Mouse (Mus musculus) kidney, postnatal 0 days (tissue): ENCODE data around the gene Gprc5d. TPM values are rescaled to one million over a fixed set of nuclear protein-coding genes. Genes with fewer than 3 reads are reported as not detected.

Source experiments
- ATAC-seq: fragments of 200-750 bp; cut with Nextera tagmentation; replicated peaks from 2 replicates; pipeline ENCODE4 v1.8.0; 2017; ENCODE audit warnings: low read depth, moderate number of reproducible peaks, moderate TSS enrichment, moderate library complexity; ENCODE audit not compliant: low FRiP score
- DNase-seq: peaks from one replicate; pipeline ENCODE4 v3.0.0-alpha.2; 2016; ENCODE audit warnings: low spot score
- H3K27ac ChIP-seq: fragments of 300-500 bp; sonication (generic); 2 replicates; pipeline ENCODE4 v1.5.1; 2014; ENCODE audit warnings: mild to moderate bottlenecking
- H3K27me3 ChIP-seq: fragments of 300-500 bp; sonication (generic); 2 replicates; pipeline ENCODE4 v1.6.1; 2014; ENCODE audit warnings: low read length, mixed read lengths; ENCODE audit not compliant: insufficient read depth
- H3K36me3 ChIP-seq: fragments of 300-500 bp; sonication (generic); 2 replicates; pipeline ENCODE4 v1.6.1; 2014; ENCODE audit warnings: low read length, mixed read lengths; ENCODE audit not compliant: insufficient read depth
- H3K4me1 ChIP-seq: fragments of 300-500 bp; sonication (generic); replicated peaks from 2 replicates; pipeline ENCODE4 v1.6.1; 2014; ENCODE audit warnings: antibody characterized with exemption, low read length, mixed read lengths; ENCODE audit not compliant: insufficient read depth
- H3K4me2 ChIP-seq: fragments of 300-500 bp; sonication (generic); 2 replicates; pipeline ENCODE4 v1.6.1; 2014; ENCODE audit warnings: mild to moderate bottlenecking, low read length, moderate library complexity, mixed read lengths
- H3K4me3 ChIP-seq: fragments of 300-500 bp; sonication (generic); replicated peaks from 2 replicates; pipeline ENCODE4 v1.5.1; 2014; ENCODE audit warnings: low read depth, low read length
- H3K9ac ChIP-seq: fragments of 300-500 bp; sonication (generic); 2 replicates; pipeline ENCODE4 v1.6.1; 2014; ENCODE audit warnings: low read depth, low read length
- H3K9me3 ChIP-seq: fragments of 300-500 bp; sonication (generic); replicated peaks from 2 replicates; pipeline ENCODE4 v1.6.1; 2016; ENCODE audit warnings: low read length, inconsistent platforms, mixed read lengths
- CTCF ChIP-seq: IDR thresholded peaks from 2 replicates; pipeline ENCODE4 v1.5.1; 2016; ENCODE audit warnings: antibody characterized with exemption, low read depth, mild to moderate bottlenecking, moderate library complexity
- WGBS: fragments of 180-500 bp; shearing (Covaris S2); extraction: QIAGEN DNeasy Blood & Tissue Kit; methylation state at CpG from one replicate; pipeline ENCODE4 v1.1.7; 2014; 5-methylcytosine and 5-hydroxymethylcytosine counted together
- polyA plus RNA-seq: library from polyadenylated mRNA; unstranded; fragments of >200 nt; fragmentation: Nextera tagmentation; extraction: Ambion mirVana; gene quantifications from 2 replicates; pipeline ENCODE4 v1.2.1, GENCODE M21; 2015

Gene Gprc5d
- polyA plus RNA-seq, 1 experiment from 2014 or later: 0.08 TPM

DNA sequence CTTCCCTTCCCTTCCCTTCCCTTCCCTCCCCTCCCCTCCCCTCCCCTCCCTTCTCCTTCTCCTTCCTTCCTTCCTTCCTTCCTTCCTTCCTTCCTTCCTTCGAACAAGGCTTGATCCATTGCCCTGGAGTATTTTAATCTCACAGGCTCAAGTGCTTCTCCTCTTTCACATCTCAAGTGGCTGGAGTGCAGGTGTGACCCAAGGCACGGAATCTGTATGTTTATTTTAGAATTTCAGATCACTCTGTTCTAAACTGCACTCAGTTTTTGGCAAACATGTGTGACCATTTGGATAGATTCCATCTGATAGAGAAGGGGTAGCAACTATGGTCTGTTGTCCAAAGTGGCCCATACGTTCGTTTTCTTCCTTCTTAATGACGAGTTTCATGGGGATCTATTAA lies 49.9 kb downstream of the Gprc5d start:
- H3K4me2 ChIP-seq: no peak overlapping the region
- H3K4me1 ChIP-seq: peaks cover 11% of the 10 kb centered on the region
- WGBS: 71% methylated on average over 5 of the region's 5 CpGs
- no peak overlapping the region for H3K9ac ChIP-seq
- H3K4me3 ChIP-seq: no peak overlapping the region
- no peak overlapping the region for H3K27ac ChIP-seq
- H3K9me3 ChIP-seq: no peaks in the 10 kb centered on the region
- H3K27me3 ChIP-seq: no peaks in the 10 kb centered on the region
- TF ChIP-seq CTCF: no peak
- H3K36me3 ChIP-seq: no peaks in the 10 kb centered on the region
- DNase-seq: no peak
- no peak for ATAC-seq

GRCm38 (mm10) chr6:135066795-135067445 lies 51.2 kb downstream of the Gprc5d start:
- ATAC-seq: no peak

DNA sequence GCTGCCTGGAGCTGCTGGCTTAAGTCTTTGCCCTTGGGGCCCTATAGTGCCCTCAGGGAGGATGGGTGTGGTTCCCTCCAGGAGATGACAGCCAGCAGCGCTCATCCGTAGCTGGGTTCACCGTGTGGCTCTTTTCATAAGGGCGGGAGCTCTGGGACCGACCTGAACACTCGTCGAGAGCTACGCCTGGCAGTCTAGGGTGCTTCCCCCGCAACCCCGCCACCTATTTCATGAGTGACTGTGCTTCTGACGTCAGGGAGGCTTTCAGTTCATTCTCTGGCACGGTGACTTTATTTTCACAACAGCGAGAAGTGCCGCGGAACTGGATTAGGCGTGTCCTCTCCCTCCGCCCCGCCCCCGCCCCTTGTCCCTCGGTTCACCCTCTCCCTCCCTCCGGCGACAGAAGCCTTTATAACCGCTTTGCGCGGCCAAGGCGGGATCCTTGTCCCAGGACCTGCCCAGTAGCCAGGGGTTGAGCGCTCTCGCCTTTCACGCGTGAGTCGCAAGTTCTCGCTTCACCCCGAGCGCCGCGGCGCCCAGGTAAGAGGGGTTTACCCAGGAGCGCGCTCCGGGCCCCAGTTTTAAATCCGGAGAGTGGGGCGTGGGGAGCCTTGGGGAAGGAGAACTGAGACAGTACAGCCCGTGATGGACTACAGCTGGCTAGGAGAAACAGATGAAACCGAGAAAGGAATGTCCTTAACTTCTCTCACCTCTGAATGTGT lies 52.7 kb downstream of the Gprc5d start, which contains the start of gene Gprc5a:
Gene Gprc5a, plus strand, starts transcription at position 416 of the 722 bp plus-strand sequence.
- ATAC-seq (peak; percentile 88), DNase-seq (peak; percentile 87)
- no peaks in the 10 kb centered on the region for H3K9me3 ChIP-seq
- H3K9ac ChIP-seq: peak within 1 kb of the TSS; percentile 63
- peak within 1 kb of the TSS; percentile 78 for H3K4me2 ChIP-seq
- peak within 1 kb of the TSS; percentile 73 for H3K27ac ChIP-seq
- under 1% methylated on average over 44 of the region's 44 CpGs for WGBS
- no peaks in the 10 kb centered on the region for H3K36me3 ChIP-seq
- peaks cover 7% of the 10 kb centered on the region for H3K4me1 ChIP-seq
- TF ChIP-seq CTCF: no peak
- H3K4me3 ChIP-seq: peak within 1 kb of the TSS; percentile 54
- no peaks in the 10 kb centered on the region for H3K27me3 ChIP-seq

More at GRCm38 (mm10) chr6:135066795-135067445, 51.2 kb downstream of the Gprc5d start:
- Histone ChIP-seq H3K4me2 (peak overlapping the region; percentile 78), H3K4me1 (peaks cover 11% of the 10 kb centered on the region), H3K36me3 (no peaks in the 10 kb centered on the region), H3K4me3 (0 out of 2 replicates have a peak overlapping the region, but pooled peaks have one; percentile 5), H3K27ac (no peak overlapping the region), H3K27me3 (no peaks in the 10 kb centered on the region), H3K9me3 (no peaks in the 10 kb centered on the region), H3K9ac (no peak overlapping the region)
- WGBS: 36% methylated on average over 6 of the region's 6 CpGs
- no peak for DNase-seq
- no peak for TF ChIP-seq CTCF

GRCm38 (mm10) chr6:135064621-135065020 lies 53.5 kb downstream of the Gprc5d start:
- no peak overlapping the region for H3K9ac ChIP-seq
- ATAC-seq: no peak
- H3K36me3 ChIP-seq: no peaks in the 10 kb centered on the region
- H3K4me1 ChIP-seq: peaks cover 7% of the 10 kb centered on the region
- no peak for TF ChIP-seq CTCF
- no peak for DNase-seq
- peak overlapping the region; percentile 78; the same call in 1 of the 2 replicates for H3K4me2 ChIP-seq
- no peaks in the 10 kb centered on the region for H3K9me3 ChIP-seq
- no peaks in the 10 kb centered on the region for H3K27me3 ChIP-seq
- no peak overlapping the region for H3K27ac ChIP-seq
- no peak overlapping the region for H3K4me3 ChIP-seq
- WGBS: 72% methylated on average over 12 of the region's 12 CpGs

DNA sequence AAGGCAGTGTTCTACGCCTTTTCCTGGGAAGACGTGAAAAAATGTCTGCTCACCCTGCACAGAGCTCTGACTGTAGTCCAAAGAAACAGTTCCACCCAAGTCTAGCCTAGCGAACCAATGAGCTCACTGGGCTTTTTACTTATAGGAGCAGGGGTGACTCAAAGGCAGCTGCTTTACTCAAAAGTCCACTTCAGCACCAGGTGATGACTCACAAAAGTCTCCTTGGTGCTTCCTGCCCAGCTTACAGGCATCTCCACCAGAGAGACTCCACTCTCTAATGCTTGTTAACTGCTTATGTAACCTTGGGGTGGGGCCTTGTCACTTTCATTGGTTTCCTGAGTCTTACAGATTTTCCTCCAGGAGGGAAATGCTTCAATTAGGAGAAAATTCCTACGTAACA lies 57.4 kb downstream of the Gprc5d start:
- H3K36me3 ChIP-seq: no peaks in the 10 kb centered on the region
- H3K27me3 ChIP-seq: no peaks in the 10 kb centered on the region
- no peak overlapping the region for H3K9ac ChIP-seq
- no peak overlapping the region for H3K4me2 ChIP-seq
- H3K4me1 ChIP-seq: peaks cover 2% of the 10 kb centered on the region; the same call in 1 of the 2 replicates
- H3K9me3 ChIP-seq: no peaks in the 10 kb centered on the region
- no peak for DNase-seq
- ATAC-seq: no peak
- WGBS: 93% methylated on average over 4 of the region's 4 CpGs
- no peak overlapping the region for H3K4me3 ChIP-seq
- H3K27ac ChIP-seq: no peak overlapping the region
- no peak for TF ChIP-seq CTCF

Other genes with a start within 250 kb of the Gprc5d start
- 11.1 and 12.1 TPM in 2 replicates for gene Gpr19, start 219.7 kb downstream of the Gprc5d start, polyA plus RNA-seq
- gene Cdkn1b, start 197.9 kb downstream of the Gprc5d start, polyA plus RNA-seq: 25.1 and 25.9 TPM in 2 replicates
- 4.4 and 4.5 TPM in 2 replicates for gene Apold1, start 136.6 kb downstream of the Gprc5d start, polyA plus RNA-seq
- 85.9 and 91.6 TPM in 2 replicates for gene Ddx47, start 106.7 kb downstream of the Gprc5d start, polyA plus RNA-seq
- 14.6 and 15.7 TPM in 2 replicates for gene Gprc5a, start 52.6 kb downstream of the Gprc5d start, polyA plus RNA-seq
- 31.8 and 34.8 TPM in 2 replicates for gene Fam234b, start 79.7 kb upstream of the Gprc5d start, polyA plus RNA-seq
- gene Hebp1, start 79.7 kb upstream of the Gprc5d start, polyA plus RNA-seq: 48.0 and 52.3 TPM in 2 replicates
- gene Gsg1, start 136.1 kb upstream of the Gprc5d start, polyA plus RNA-seq: 0.37 and 0.62 TPM in 2 replicates
- gene Pbp2, start 192.1 kb upstream of the Gprc5d start, polyA plus RNA-seq: 0.20 and 0.42 TPM in 2 replicates
- 54.7 and 55.7 TPM in 2 replicates for gene Emp1, start 244.3 kb upstream of the Gprc5d start, polyA plus RNA-seq